Mouse (Mus musculus) urinary bladder, postnatal 14 days (tissue): ENCODE results near the gene Exosc6.
"Not testable (repeated sequence)": the region's sequence is repeated elsewhere in the genome, so short reads cannot be mapped to it uniquely, and the experiment has no call there.

ENCODE experiments used
- DNase-seq: peaks from one replicate; pipeline ENCODE4 v3.0.0; 2021; ENCODE audit warnings: low spot score

The Exosc6 gene

GRCm38 (mm10) chr8:111061688-111062071 lies 5.5 kb downstream of the Exosc6 start:
- no peak for DNase-seq

GRCm38 (mm10) chr8:111062072-111062757 lies 6.1 kb downstream of the Exosc6 start:
- DNase-seq = peak; percentile 87

GRCm38 (mm10) chr8:111062893-111063292 lies 6.8 kb downstream of the Exosc6 start:
- no peak for DNase-seq

- no peak for DNase-seq
These were observed 10.2 kb downstream of the Exosc6 start for GRCm38 (mm10) chr8:111066308-111066707.

GRCm38 (mm10) chr8:111067439-111067838 lies 11.3 kb downstream of the Exosc6 start:
- DNase-seq = no peak

GRCm38 (mm10) chr8:111068660-111069059 lies 12.5 kb downstream of the Exosc6 start:
- not testable (repeated sequence) for DNase-seq

GRCm38 (mm10) chr8:111075926-111076325 lies 19.8 kb downstream of the Exosc6 start:
- DNase-seq = no peak

- DNase-seq = no peak
These were observed 23.3 kb downstream of the Exosc6 start for GRCm38 (mm10) chr8:111079461-111079860.

GRCm38 (mm10) chr8:111079861-111080271 lies 23.7 kb downstream of the Exosc6 start:
- no peak for DNase-seq

- DNase-seq = no peak
These were observed 25.6 kb downstream of the Exosc6 start for GRCm38 (mm10) chr8:111081580-111082258.

GRCm38 (mm10) chr8:111083936-111084335 lies 27.8 kb downstream of the Exosc6 start:
- not testable (repeated sequence) for DNase-seq

GRCm38 (mm10) chr8:111090126-111090525 lies 34.0 kb downstream of the Exosc6 start:
- DNase-seq = peak; percentile 75

- DNase-seq = no peak
These were observed 35.6 kb downstream of the Exosc6 start for GRCm38 (mm10) chr8:111091706-111092105.

GRCm38 (mm10) chr8:111092326-111092725 lies 36.2 kb downstream of the Exosc6 start, which contains the start of gene Clec18a:
Gene Clec18a, minus strand, starts transcription at chr8:111092426.
- DNase-seq = not testable (repeated sequence)

- DNase-seq = peak; percentile 93
These were observed 38.0 kb downstream of the Exosc6 start, which contains the start of gene Pdpr for GRCm38 (mm10) chr8:111093865-111094718. Gene Pdpr, plus strand, starts transcription at chr8:111094630.

- peak; percentile 14 for DNase-seq
These were observed 38.7 kb downstream of the Exosc6 start for GRCm38 (mm10) chr8:111094719-111095302.
